Mouse (Mus musculus) cerebellum, adult 9-11 months (tissue): ENCODE data around the gene Fam163a.
"Not testable (repeated sequence)": the region's sequence is repeated elsewhere in the genome, so short reads cannot be mapped to it uniquely, and the experiment has no call there.

ENCODE experiments used
- DNase-seq: peaks from one replicate; pipeline ENCODE4 v3.0.0; 2022

Fam163a gene

DNA sequence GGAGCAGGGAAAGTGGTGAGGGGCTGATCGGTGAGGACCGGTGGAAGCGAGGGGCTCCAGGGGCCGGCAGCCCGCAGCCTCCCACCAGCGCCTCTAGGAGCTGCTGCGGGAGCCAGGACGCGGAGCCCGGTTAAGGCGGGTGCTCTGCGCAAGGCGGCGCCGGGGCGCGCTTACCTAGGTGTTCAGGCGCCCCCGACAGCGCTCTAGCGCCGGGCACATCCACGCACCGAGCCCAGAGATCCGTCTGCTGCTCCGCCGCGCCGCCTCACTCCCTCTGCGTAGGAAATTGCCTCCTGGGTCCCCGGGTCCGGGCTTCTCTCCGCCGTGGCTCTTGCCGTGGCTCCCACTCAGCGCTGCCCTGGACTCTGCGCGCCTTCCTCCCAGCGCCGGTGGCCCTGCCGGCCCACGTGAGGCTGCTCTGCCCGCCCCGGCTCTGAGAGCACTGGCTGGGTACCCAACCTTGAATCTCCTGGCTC is at the start of gene Fam163a:
Fam163a (minus strand) TSS at position 371 of the 476 bp plus-strand sequence.
- DNase-seq, result no peak

DNA sequence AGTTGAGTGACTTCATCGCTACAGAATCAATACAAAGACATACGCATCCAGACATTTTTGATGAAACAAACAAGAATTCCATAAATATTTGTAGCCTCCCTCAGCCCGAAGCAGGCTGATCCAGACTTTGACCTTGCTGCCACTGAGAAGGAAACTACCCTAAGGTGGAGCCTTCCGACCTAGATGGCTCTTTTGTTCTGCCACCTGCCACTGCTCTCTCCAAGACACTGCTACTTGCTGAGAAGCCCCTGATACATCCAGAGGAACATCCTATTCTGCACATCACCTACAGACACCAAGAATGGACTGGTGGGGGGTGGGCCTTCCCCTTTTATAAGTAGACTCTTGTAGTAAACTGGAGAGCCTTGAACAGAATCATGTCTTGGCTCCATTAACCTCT is 46.3 kb upstream of the Fam163a start:
- DNase-seq, result not testable (repeated sequence)

DNA sequence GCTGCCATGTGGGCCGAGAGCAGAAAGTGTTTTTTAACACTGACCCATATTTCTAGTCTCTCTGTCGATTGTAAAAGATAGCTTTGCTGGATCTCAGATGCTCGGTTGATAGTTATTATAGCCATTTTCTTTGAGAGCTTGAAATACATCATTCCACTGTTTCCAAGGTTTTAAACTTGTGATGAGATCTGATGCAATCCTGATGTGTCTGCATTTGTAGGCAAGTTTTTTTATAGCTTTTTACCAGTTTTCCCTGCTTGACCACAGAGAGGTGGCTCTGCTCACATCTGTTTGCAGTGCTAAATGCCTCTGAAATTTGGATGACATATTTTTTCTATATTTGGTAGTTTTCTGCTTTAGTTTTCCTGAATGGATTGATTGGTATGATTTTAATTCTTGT is 43.1 kb upstream of the Fam163a start:
- DNase-seq, result no peak

DNA sequence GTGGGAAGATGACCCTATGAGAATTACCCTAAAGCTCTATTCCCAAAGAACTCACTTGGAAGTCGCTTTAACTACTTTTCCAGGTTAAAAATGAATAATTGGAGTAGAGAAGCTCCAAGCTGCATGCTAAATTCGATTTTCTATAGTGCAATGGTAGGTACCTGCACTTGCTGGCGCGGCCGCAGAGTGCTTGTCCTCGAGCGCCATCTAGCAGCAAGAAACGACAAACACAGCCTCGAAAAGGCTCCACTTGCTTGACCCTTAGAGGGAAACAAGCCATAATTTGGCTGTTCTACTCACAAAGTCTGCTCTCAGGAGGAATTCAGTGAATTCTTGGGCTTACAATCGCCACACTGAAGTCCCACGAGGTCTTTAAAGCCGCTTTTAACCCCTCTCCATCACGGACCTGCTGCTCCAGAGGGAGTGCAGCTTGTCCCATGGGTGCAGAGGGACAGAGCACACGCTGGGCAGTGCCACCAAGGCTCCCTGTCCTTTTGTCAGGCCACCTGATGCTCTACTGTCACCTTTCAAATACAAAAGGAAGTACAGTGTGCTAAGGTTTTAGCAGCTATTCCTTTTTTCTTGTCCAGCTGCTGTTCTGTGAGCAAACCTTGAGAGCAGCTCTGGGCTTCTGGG is 37.0 kb upstream of the Fam163a start:
- peak; percentile 21 for DNase-seq

DNA sequence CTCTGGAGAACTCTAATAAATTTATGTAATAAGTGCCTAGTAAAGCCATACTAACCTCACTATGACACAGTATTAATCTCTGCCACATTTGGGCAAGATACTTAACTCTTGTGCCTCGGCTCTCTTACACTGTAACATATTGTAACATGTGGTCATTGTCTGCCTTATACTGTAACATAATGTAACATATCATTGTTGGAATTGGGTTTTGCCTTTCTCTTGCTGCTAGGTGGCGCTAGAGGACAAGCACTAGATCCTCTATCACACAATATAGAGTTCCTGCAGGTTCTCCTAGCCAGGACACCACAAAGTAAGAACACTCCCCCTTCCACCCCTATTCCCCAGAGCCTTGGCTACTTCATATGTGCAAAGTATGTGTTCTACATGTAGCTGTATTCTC is 36.2 kb upstream of the Fam163a start:
- DNase-seq, result no peak

DNA sequence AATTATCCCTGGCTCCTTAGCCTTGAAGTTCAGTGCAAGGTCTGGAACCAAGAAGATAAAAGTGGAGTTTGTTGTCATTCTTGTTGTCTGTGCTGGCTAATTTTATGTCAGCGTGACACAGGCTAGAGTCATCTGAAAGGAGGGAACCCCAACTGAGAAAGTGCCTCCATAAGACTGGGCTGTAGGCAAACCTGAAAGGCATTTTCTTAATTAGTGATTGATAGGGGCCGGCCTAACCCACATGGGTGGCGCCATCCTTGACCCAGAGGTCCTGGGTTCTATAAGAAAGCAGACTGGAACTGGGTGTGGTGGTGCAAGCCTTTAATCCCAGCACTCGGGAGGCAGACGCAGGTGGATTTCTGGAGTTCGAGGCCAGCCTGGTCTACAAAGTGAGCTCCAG is 26.3 kb upstream of the Fam163a start:
- DNase-seq, result no peak

DNA sequence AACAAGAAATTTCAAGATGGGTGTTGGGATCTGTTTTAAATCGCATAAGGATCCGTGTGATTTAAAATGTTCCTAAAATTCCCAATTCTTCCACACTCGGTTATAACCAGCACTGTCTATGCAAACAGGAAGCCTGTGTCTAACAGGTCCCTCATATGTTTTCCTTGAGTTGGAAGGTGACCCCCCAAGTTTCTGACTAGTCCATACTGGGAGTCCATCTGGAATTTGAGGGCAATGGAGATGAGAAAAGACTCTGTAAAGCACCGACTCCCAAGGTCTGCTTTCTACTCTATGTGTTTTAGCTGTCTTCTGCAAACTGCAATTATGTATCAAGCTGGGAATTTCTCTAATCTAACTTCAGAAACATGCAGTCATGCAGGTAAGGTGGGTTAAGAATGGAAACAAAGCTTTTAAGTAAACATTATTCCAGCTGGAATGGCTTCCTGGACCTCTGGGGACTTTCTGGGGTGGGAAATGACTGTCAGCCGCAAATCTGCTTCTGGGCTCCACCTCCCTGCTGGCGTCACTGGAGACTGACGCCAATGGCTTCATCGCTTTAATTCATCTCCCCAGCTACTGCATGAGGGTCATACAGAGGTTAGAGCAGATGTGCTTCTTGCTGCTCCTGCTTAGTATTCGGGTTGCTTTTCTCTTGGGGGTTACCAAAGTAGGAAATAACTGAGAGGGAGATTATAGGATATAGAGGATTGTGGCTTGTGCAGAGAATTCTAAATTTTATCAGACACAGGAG is 25.7 kb upstream of the Fam163a start:
- DNase-seq, result no peak

DNA sequence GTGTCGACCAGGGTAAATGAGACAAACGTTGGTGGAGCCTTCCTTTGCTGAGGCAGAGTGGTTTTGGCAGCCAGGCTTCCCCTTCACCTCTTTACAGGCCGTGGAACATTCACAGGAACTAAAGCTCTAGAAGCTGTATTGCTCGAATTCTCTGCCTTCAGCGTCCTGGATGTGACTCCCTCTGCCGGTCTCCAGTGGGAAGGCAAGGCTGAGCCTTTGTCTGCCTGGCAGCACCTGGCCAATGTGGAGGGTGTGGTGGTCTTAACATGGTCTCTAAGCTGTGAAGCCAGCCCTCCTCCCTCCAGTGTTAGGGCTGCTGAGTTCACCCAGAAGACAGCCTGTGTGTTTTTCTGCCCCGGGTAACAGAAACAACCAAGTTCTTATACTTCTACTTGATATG is 24.6 kb upstream of the Fam163a start:
- DNase-seq, result no peak

DNA sequence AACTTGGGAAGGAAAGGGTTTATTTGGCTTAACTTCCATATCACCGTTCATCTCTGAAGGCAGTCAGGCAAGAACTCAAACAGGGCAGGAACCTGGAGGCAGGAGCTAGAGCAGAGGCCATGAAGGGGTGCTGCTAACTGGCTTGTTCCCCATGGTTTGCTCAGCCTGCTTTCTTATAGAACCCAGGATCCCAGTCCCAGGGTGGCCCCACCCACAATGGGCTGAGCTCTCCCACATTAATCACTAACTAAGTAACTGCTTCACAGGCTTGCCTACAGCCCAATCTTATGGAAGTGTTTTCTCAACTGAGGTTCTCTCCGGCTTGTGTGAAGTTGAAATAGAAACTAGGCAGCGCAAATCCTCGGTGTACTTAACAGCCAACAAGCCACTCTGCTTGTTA is 23.9 kb upstream of the Fam163a start:
- DNase-seq, result no peak

DNA sequence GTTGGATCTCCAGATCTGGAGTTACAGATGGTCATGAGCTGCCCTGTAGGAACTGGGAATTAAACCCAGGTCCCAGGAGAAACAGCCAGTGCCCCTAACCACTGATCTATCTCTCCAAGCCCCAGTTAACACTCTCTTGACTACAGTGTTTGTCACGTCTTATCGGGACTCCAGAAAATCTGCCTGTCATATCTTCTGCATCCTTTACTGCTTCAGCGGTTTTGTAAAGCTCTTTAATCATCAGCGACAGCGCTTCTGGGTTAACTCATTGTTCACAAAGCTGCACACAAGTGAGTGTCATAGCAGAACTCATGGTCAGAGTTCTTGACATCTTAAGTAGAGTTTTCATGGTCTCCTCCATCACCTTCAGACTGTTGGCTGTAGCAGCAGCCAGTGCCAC is 22.1 kb upstream of the Fam163a start:
- no peak for DNase-seq

DNA sequence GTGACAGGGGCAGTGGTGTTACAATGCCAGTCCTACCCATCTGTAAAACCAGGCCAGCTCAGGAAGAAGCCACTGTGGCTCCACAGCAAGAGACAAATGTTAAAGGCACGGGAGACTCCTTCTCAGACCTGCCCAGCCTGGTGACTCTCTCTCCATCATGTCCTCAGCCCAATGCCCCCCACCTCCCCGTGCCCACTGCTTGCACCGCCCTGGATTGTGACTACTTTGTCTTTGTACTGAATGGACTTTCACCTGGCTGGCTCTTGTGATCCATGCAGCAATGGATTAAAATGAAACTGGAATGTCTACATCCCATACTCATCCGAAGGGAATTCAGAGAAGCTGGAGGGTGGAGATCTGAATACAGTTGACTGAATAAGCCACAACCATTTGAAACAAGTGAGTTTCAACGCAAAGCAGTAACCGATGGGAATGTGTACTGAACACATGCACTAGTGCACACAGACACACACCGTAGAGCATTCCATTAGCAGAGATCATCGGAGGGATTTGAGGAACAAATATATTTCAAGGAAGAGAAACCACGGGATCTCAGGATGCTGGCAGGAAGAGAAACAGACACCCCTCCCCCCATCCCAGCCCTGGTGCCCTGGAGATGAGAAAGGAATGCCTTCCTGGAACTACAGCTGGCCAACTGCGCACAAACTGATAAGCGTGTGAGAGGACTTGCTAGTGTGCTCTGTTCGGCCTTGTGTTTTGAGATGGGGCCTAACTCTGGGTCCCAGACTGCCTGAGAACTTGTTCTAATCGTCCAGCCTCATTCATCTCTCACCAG is 17.6 kb upstream of the Fam163a start:
- no peak for DNase-seq

DNA sequence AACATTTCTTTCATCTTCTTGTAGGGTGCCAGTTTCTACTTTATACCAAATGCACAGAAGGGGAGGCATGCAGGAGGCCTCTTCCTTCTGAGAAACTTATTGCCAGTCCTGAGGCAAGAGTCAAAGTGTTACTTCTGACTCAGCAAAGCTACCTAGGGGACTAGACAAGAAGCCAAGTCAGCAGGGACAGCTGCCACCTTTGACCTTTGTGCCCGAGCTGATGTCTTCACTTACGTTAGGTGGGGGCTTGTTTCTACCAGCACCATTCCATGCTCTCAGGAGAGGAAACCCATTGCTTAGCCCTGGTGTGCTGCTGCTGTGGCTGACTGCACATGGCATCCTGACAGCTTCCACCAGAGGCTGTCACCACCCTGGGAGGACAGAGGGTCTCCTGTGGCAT is 16.5 kb upstream of the Fam163a start:
- no peak for DNase-seq

DNA sequence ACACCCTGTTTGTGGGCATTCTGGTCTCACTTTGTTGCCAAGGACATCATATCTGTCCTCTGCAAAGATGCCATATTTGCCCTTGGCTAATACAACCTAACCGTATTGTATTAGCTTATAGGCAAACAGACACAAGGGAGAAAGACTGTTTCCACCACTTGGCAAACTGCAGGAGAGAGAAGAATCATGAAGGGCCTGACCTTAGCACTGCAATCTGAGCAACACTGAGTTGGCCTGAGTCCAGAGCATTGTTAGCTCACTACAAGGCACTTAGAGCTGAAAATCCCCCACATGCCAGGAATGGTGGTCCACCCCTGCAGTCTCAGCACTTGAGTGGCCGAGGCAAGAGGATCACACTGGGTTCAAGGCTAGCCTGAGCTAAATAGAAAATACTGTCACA is 13.7 kb upstream of the Fam163a start:
- DNase-seq, result no peak

DNA sequence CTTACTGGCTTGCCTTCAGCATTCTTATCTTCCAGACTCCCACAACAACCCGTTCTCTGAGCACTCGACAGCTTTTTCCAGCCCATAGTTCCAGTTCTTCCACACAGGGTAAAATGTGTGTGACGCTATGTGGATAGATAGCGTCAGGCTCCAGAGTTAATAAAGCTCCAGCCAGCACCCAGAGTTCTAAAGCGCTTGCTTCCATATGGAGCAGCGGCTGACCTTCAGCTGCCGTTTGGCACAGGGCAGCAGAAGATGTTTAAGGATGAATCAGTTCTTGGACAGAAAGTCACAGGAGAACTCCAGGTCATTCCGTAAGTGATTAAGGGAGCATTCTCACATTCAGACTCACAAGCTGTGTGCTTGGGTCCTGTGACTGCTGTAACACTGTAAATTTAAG is 13.1 kb upstream of the Fam163a start:
- no peak for DNase-seq

DNA sequence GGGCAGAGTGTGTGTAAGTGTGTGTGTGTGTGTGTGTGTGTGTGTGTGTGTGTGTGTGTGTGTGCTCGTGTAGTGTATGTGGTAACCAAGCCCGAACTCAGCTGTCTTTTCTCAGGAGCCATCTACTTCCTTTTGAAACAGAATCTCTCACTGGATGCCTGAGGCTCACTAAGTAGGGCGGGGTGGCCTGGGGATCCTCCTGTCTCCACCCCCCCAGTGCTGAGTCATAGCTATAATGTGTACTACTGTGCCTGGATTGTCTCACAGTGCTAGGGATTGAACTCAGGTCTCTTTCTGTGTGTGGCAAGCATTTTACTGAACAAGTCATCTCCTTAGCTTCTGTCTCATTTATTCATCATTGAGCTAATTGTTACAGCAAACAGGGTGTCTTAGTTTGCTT is 12.6 kb upstream of the Fam163a start:
- DNase-seq, result no peak

DNA sequence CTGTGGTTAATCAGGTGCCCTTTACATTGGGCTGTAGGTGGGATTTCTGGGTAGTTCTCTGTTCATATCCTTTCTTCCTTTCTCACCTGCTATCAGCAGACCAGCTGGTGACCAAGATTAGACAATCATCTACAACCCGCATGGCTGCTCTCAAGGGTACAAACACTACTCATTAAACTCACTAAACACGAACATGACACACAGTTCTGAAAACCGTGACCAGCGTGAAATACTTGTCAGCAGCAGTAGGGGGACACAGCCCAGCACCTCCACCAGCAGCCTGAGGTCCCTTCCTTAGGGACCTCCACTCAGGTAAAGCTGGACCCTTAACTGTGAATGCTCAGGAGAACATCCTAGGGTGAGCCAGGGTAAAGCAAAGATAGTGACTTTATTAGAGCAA is 11.4 kb upstream of the Fam163a start:
- no peak for DNase-seq

DNA sequence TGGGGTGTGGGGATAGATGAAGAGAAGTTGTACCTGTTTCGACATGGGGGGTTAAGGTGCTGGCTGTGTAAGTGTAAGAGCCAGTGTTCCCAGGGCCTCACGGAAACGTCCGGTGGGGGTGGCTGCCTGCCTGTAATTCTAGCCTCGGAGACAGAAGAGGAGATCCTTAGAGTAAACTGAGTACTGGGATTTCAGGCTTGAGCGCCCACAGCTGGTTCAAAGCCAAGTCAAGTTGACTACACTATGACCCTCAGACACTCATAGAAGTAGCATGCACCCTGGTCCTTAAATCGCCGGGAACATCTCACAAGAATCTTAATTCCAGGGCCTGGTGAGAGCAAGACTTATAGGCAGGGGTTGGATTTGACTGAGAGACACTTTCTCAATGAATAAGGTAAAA is 9.8 kb upstream of the Fam163a start:
- no peak for DNase-seq

DNA sequence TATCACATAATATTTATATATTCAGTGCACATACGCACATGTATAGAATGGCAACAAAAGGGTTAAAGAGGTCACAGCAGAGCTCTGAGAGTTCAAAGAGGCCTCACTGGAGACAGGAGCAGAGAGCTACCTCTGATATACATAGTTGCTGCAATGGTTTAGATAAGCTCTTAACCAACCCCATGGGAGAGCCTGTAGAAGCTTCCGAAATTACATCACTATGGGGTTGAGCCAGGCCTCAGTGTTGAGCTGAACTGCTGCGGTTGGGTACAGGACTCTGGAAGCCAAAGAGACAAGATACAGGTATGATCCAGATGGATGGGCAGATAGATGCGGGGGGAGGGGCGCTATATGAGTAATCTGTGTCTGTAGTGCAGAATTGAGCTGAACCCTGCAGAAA is 8.1 kb upstream of the Fam163a start:
- no peak for DNase-seq

DNA sequence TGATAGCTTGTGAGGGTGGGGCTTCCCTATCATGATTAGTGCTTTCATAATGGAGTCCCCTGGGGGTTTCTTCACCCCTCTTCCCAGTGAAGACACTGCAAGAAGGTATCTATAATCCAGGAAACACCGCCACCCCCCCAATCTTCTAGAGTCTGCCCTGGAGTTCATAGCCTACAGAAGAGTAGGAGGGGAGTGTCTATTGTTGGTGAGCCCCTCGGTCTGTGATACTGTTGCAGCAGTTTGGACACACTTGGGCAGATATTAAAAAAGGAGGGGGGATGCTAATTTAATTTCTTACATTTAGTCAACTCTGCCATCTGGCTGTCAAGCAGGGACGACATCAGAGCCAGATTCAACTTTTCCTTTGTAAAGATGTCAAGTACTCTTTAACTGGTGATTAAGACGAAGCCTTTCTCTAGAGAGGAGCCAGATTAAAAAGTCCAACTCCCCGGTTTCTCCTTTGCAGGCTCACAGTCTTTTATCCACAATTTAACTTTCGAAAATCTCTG is 7.0 kb upstream of the Fam163a start:
- no peak for DNase-seq

DNA sequence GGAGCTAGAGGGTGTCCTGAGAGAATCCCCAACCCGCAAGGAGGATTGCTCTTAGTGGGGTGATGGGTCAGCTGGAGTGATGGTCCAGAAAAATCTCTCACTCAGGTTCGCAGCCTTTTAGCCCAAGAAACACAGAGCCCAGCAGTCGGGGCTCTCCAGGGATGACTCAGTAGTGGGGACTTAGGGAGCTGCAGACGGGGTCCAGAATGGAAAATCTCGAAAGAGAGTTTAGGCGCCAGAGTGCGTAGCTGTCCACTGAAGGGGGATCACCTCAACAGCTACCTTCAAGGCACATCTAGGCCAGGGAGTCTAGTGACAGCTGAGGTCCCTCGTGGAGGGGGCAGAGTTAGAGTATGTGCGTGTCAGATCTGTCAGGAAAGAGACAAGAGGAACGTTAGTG is 338 bp upstream of the Fam163a start:
- no peak for DNase-seq

DNA sequence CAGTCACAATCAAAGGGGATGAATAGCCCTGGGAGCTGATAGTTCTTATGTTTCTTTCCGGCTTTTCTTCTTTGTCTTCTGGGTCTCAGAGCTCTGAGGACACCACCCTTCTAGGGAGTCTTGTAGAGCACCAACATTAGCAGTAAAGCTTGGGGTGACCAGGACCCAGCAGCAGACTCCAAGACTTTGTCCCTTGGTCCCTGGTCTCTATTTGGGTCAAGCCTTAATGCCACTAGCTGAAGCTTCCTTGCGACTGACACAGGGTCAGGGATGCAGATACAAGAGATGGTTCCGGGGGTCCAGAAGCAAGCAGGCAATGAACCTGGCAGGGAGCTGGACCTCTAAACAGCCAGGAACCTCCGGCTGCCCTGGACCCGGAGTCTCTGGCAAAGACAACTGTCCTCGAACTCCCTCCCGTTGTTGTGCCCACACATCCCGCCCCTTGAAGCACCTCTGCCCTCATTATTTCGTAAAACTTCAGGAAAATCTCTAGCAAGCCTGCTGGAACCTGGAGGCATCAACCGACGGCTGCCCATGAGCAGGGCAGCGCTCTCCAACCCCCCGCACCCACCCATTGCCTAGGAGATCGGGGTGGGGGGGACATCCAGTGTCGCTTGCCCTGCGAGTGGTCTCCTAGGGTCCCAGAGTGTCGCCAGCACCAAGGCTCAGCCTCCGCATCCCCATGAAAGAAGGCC is 718 bp downstream of the Fam163a start:
- no peak for DNase-seq

DNA sequence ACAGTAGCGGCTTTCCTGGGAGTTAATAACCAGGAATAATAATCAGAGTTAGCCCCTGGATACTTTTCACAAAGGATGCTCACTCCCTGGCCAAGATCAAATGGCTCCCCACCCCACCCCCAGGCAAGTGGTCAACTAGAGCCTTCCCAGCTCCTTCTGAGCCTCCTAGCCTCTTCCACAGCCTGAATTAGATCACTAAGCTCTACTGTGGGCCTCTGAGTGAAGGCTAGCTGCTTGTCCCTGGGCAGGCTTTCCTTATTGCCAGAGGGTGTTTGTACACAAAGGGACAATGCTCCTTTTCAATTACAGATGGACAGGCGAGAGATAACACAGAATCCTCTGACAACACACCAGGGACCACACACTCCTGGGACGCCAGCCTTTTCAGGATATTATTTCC is 2.2 kb downstream of the Fam163a start:
- DNase-seq, result no peak

DNA sequence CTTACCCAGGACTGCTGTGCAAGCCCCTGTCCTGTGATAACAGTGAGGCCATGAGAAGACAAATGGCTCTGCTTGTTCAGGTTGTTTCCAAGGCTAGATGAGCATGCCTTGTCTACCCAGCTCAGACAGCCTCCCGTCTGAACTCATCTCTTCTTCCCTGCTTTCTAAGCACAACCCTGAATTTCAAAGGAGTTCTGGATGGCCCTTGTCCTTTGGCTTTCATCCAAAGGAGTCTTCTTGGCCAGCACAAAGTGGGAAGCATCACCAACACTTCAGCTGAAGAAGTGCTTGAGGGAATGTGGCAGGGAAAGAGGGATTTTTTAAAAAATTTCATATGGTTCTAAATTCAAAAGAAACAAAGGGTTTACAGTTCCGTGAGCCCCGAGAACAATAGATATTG is 3.8 kb downstream of the Fam163a start:
- no peak for DNase-seq
